Mouse (Mus musculus): ENCODE measurements at regions not wholly inside any gene's neighbourhood (a gene's known extent, or its start where the extent isn't known, plus 50 kb on each side); places are given as distances from the start of the nearest gene placed in this dataset.
A peak's percentile ranks its signal among the peaks of the same experiment; 100 is the strongest.

GRCm38 (mm10) chr19:59761218-59761617 lies 182.2 kb downstream of the Rab11fip2 start:
- Histone ChIP-seq H3K36me3 (ENCODE audit: control insufficient read depth, insufficient read depth) (no peaks in the 10 kb centered on the region), H3K27me3 (ENCODE audit: control insufficient read depth, insufficient read depth, insufficient read length) (no peaks in the 10 kb centered on the region), H3K79me2 (ENCODE audit: control insufficient read depth, insufficient read depth) (no peaks in the 10 kb centered on the region), H3K4me3 (ENCODE audit: insufficient read depth, poor library complexity, severe bottlenecking) (no peak overlapping the region), H3K79me3 (ENCODE audit: low read depth) (no peaks in the 10 kb centered on the region), H3ac (ENCODE audit: control insufficient read depth, insufficient read length, low read depth) (no peak overlapping the region)
- no peak for TF ChIP-seq FOSL1 (IDR thresholded peaks at IDR 0.05; ENCODE audit: insufficient read depth, low read length, poor library complexity, severe bottlenecking)
- no peak for TF ChIP-seq MYOG (IDR thresholded peaks at IDR 0.05; ENCODE audit: control insufficient read depth, extremely low read depth, insufficient read length)
- TF ChIP-seq CTCF (IDR thresholded peaks at IDR 0.05; ENCODE audit: control insufficient read depth, insufficient read depth, insufficient read length) = no peak
- TF ChIP-seq CEBPB (IDR thresholded peaks at IDR 0.05; ENCODE audit: low read depth) = no peak
- no peak for TF ChIP-seq MAX (IDR thresholded peaks at IDR 0.05)
- no peak for TF ChIP-seq MYOD1 (IDR thresholded peaks at IDR 0.05; ENCODE audit: control insufficient read depth, insufficient read length, low read depth)
- TF ChIP-seq USF1 (IDR thresholded peaks at IDR 0.05; ENCODE audit: low read depth) = no peak

GRCm38 (mm10) chr19:59784401-59785046 lies 158.9 kb downstream of the Rab11fip2 start:
- TF ChIP-seq MAX (IDR thresholded peaks at IDR 0.05) (no peak), MYOG (IDR thresholded peaks at IDR 0.05; ENCODE audit: control insufficient read depth, extremely low read depth, insufficient read length) (no peak), FOSL1 (IDR thresholded peaks at IDR 0.05; ENCODE audit: insufficient read depth, low read length, poor library complexity, severe bottlenecking) (no peak), MYOD1 (IDR thresholded peaks at IDR 0.05; ENCODE audit: control insufficient read depth, insufficient read length, low read depth) (no peak), CEBPB (IDR thresholded peaks at IDR 0.05; ENCODE audit: low read depth) (no peak), USF1 (IDR thresholded peaks at IDR 0.05; ENCODE audit: low read depth) (no peak), CTCF (IDR thresholded peaks at IDR 0.05; ENCODE audit: control insufficient read depth, insufficient read depth, insufficient read length) (no peak)
- no peak overlapping the region for H3ac ChIP-seq (ENCODE audit: control insufficient read depth, insufficient read length, low read depth)
- H3K79me3 ChIP-seq (ENCODE audit: low read depth) = no peaks in the 10 kb centered on the region
- H3K79me2 ChIP-seq (ENCODE audit: control insufficient read depth, insufficient read depth) = no peaks in the 10 kb centered on the region
- no peaks in the 10 kb centered on the region for H3K27me3 ChIP-seq (ENCODE audit: control insufficient read depth, insufficient read depth, insufficient read length)
- H3K4me3 ChIP-seq (ENCODE audit: insufficient read depth, poor library complexity, severe bottlenecking) = no peak overlapping the region
- H3K36me3 ChIP-seq (ENCODE audit: control insufficient read depth, insufficient read depth) = no peaks in the 10 kb centered on the region

GRCm38 (mm10) chr19:59831304-59831703 lies 112.2 kb downstream of the Rab11fip2 start:
- H3K79me3 ChIP-seq (ENCODE audit: low read depth) = no peaks in the 10 kb centered on the region

GRCm38 (mm10) chr19:59837138-59837537 lies 106.3 kb downstream of the Rab11fip2 start:
- TF ChIP-seq CEBPB (IDR thresholded peaks at IDR 0.05; ENCODE audit: low read depth) = no peak
- no peaks in the 10 kb centered on the region for H3K79me3 ChIP-seq (ENCODE audit: low read depth)

More at GRCm38 (mm10) chr19:59831304-59831703, 112.2 kb downstream of the Rab11fip2 start:
- Histone ChIP-seq H3K27me3 (ENCODE audit: control insufficient read depth, insufficient read depth, insufficient read length) (no peaks in the 10 kb centered on the region), H3ac (ENCODE audit: control insufficient read depth, insufficient read length, low read depth) (no peak overlapping the region), H3K4me3 (ENCODE audit: insufficient read depth, poor library complexity, severe bottlenecking) (no peak overlapping the region), H3K79me2 (ENCODE audit: control insufficient read depth, insufficient read depth) (no peaks in the 10 kb centered on the region), H3K36me3 (ENCODE audit: control insufficient read depth, insufficient read depth) (no peaks in the 10 kb centered on the region)
- TF ChIP-seq MYOD1 (IDR thresholded peaks at IDR 0.05; ENCODE audit: control insufficient read depth, insufficient read length, low read depth) (no peak), CTCF (IDR thresholded peaks at IDR 0.05; ENCODE audit: control insufficient read depth, insufficient read depth, insufficient read length) (no peak), MAX (IDR thresholded peaks at IDR 0.05) (no peak), USF1 (IDR thresholded peaks at IDR 0.05; ENCODE audit: low read depth) (no peak), FOSL1 (IDR thresholded peaks at IDR 0.05; ENCODE audit: insufficient read depth, low read length, poor library complexity, severe bottlenecking) (no peak), MYOG (IDR thresholded peaks at IDR 0.05; ENCODE audit: control insufficient read depth, extremely low read depth, insufficient read length) (no peak), CEBPB (IDR thresholded peaks at IDR 0.05; ENCODE audit: low read depth) (no peak)

GRCm38 (mm10) chr19:59837628-59838027 lies 105.8 kb downstream of the Rab11fip2 start:
- Histone ChIP-seq H3K79me2 (ENCODE audit: control insufficient read depth, insufficient read depth) (no peaks in the 10 kb centered on the region), H3K79me3 (ENCODE audit: low read depth) (no peaks in the 10 kb centered on the region), H3K36me3 (ENCODE audit: control insufficient read depth, insufficient read depth) (no peaks in the 10 kb centered on the region), H3K4me3 (ENCODE audit: insufficient read depth, poor library complexity, severe bottlenecking) (no peak overlapping the region), H3K27me3 (ENCODE audit: control insufficient read depth, insufficient read depth, insufficient read length) (no peaks in the 10 kb centered on the region), H3ac (ENCODE audit: control insufficient read depth, insufficient read length, low read depth) (no peak overlapping the region)
- TF ChIP-seq MAX (IDR thresholded peaks at IDR 0.05) (no peak), CEBPB (IDR thresholded peaks at IDR 0.05; ENCODE audit: low read depth) (no peak), CTCF (IDR thresholded peaks at IDR 0.05; ENCODE audit: control insufficient read depth, insufficient read depth, insufficient read length) (no peak), USF1 (IDR thresholded peaks at IDR 0.05; ENCODE audit: low read depth) (no peak), MYOD1 (IDR thresholded peaks at IDR 0.05; ENCODE audit: control insufficient read depth, insufficient read length, low read depth) (no peak), MYOG (IDR thresholded peaks at IDR 0.05; ENCODE audit: control insufficient read depth, extremely low read depth, insufficient read length) (no peak), FOSL1 (IDR thresholded peaks at IDR 0.05; ENCODE audit: insufficient read depth, low read length, poor library complexity, severe bottlenecking) (no peak)

More at GRCm38 (mm10) chr19:59837138-59837537, 106.3 kb downstream of the Rab11fip2 start:
- no peak overlapping the region for H3ac ChIP-seq (ENCODE audit: control insufficient read depth, insufficient read length, low read depth)
- no peaks in the 10 kb centered on the region for H3K79me2 ChIP-seq (ENCODE audit: control insufficient read depth, insufficient read depth)
- no peaks in the 10 kb centered on the region for H3K27me3 ChIP-seq (ENCODE audit: control insufficient read depth, insufficient read depth, insufficient read length)
- no peak overlapping the region for H3K4me3 ChIP-seq (ENCODE audit: insufficient read depth, poor library complexity, severe bottlenecking)
- H3K36me3 ChIP-seq (ENCODE audit: control insufficient read depth, insufficient read depth) = no peaks in the 10 kb centered on the region

- Histone ChIP-seq H3K79me3 (ENCODE audit: low read depth) (no peaks in the 10 kb centered on the region), H3K27me3 (ENCODE audit: control insufficient read depth, insufficient read depth, insufficient read length) (no peaks in the 10 kb centered on the region), H3K79me2 (ENCODE audit: control insufficient read depth, insufficient read depth) (no peaks in the 10 kb centered on the region), H3K4me3 (ENCODE audit: insufficient read depth, poor library complexity, severe bottlenecking) (no peak overlapping the region), H3K36me3 (ENCODE audit: control insufficient read depth, insufficient read depth) (no peaks in the 10 kb centered on the region), H3ac (ENCODE audit: control insufficient read depth, insufficient read length, low read depth) (no peak overlapping the region)
- TF ChIP-seq MYOG (IDR thresholded peaks at IDR 0.05; ENCODE audit: control insufficient read depth, extremely low read depth, insufficient read length) (no peak), MYOD1 (IDR thresholded peaks at IDR 0.05; ENCODE audit: control insufficient read depth, insufficient read length, low read depth) (no peak), MAX (IDR thresholded peaks at IDR 0.05) (peak; percentile 13), USF1 (IDR thresholded peaks at IDR 0.05; ENCODE audit: low read depth) (no peak), FOSL1 (IDR thresholded peaks at IDR 0.05; ENCODE audit: insufficient read depth, low read length, poor library complexity, severe bottlenecking) (no peak), CTCF (IDR thresholded peaks at IDR 0.05; ENCODE audit: control insufficient read depth, insufficient read depth, insufficient read length) (no peak), CEBPB (IDR thresholded peaks at IDR 0.05; ENCODE audit: low read depth) (peak; percentile 67)
Measured at GRCm38 (mm10) chr19:59844270-59844669, 99.2 kb downstream of the Rab11fip2 start.
